Mouse (Mus musculus): ENCODE results near the gene Pacsin1. TPM values are rescaled to one million over a fixed set of nuclear protein-coding genes. Genes with fewer than 3 reads are reported as not detected.
A peak's percentile ranks its signal among the peaks of the same experiment; 100 is the strongest.

The Pacsin1 gene
- total RNA-seq, 2 experiments from 2014 or later, result 0.33 TPM; not detected in 1

GRCm38 (mm10) chr17:27724327-27724726, 69.0 kb downstream of the Pacsin1 start:
- no peak for DNase-seq (ENCODE audit: low spot score)

GRCm38 (mm10) chr17:27725011-27725410, 69.7 kb downstream of the Pacsin1 start:
- DNase-seq (ENCODE audit: low spot score), result no peak

DNA sequence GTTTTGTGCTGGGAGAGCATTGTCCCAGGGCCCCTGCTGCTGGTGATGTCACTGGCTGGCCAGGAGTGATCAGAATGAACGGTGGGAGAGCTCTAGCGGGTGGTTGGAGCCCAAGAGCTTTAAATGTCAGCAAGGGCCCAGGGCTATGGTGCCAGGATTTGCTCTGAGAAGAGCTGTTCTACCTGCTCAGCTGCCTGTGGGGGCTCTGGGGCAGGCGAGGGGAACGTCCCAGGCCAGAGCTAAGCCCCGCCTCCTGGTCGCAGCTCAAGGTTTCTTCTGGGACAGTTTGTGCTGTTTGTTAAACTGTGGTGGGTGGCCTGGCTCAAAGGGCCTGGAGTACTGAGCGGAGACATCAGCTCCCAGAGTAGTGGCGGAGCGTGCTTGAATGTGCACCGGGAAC, 70.1 kb downstream of the Pacsin1 start:
- no peak for DNase-seq (ENCODE audit: low spot score)

DNA sequence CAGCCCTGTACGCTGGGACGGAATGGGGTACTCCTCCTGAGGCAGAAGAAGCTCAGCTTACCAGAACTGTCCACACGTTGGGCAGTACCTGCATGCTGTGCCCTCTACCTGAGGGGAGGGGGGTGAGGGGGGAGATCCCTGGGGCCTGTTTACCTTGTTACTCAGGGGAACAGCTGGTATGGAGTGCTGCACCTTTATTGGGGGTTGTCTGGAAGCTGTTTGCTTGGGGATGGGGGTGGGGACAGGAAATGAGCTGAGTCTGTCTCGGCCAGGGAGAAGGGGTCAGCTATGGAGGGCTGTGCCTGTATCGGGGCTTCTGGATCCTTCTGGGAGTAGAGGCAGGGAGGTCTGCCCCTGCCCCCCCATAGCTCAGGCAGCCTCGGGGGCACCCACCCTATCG, 71.2 kb downstream of the Pacsin1 start:
- DNase-seq (ENCODE audit: low spot score), result no peak

- DNase-seq (ENCODE audit: low spot score), result no peak
These were observed 73.5 kb downstream of the Pacsin1 start, which contains the start of gene Spdef for GRCm38 (mm10) chr17:27728770-27729169. Gene Spdef, minus strand, starts transcription at chr17:27728955.

DNA sequence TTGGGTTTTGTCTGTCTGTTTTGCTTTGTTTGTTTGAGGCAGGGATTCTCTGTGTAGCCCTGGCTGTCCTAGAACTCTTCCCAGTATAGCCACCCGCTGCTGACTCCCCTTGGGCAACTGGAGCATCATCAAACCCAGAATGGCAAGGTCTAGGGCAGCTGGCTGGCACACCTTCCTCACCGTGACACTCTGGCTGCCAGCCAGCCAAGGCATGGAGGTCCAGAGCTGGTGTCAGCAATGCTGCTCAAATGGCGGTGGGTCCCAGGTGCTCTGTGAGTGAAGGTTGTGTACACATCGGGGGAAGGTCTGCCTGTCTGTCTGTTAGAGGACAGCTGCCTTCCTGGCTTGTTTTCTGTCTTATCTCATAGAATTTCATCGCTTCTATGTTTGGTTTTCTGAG, 76.8 kb downstream of the Pacsin1 start:
- no peak for DNase-seq (ENCODE audit: low spot score)

GRCm38 (mm10) chr17:27732694-27733093, 77.4 kb downstream of the Pacsin1 start:
- no peak for DNase-seq (ENCODE audit: low spot score)

GRCm38 (mm10) chr17:27734344-27735073, 79.2 kb downstream of the Pacsin1 start:
- no peak for DNase-seq (ENCODE audit: low spot score)

- peak; percentile 16 for DNase-seq (ENCODE audit: low spot score)
These were observed 85.7 kb downstream of the Pacsin1 start for GRCm38 (mm10) chr17:27740961-27741360.

GRCm38 (mm10) chr17:27746446-27746845, 91.1 kb downstream of the Pacsin1 start:
- DNase-seq (ENCODE audit: low spot score), result no peak

- DNase-seq (ENCODE audit: low spot score), result no peak
These were observed 92.8 kb downstream of the Pacsin1 start for GRCm38 (mm10) chr17:27748123-27748522.

- no peak for DNase-seq (ENCODE audit: low spot score)
These were observed 95.2 kb downstream of the Pacsin1 start for GRCm38 (mm10) chr17:27750451-27750942.

DNA sequence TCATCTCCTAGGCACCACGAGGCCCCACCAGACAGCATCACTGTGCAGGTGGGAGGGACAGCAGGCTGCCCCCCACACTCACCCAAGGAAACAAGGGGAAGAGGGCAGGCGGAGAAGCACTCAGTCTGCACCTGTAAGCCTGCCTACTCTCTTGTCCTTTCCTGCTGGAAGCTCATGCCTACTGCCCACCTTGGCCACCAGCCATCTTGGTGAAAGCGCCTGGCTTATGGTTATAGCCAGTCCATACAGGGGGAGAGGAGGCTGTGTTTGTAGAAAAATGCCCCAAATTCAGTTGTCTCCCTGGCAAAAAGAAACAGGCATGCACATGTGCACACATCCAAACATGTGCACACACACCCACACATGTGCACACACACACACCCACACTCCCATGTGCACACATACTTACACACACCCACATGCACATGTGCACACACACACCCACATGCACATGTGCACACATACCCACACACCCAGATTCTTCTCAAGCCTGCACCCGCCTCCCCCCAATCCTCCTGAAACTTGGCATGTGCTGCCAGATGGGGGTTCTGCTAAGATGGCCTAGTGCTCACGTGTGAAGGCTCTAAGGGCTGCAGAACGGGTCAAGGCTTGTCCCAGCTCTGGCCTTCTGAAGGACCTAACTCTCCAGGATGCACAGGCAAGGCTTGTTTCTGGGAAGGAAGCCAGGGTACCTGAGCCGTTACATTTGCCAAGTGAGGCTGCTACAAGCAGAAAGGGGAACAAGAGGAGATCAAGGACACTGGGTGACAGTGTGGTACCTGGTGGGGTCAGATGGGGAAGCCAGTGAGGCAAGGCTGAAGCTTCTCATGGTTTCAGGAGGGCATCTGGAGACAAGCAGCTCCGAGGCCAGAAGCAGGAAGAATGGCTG, 96.2 kb downstream of the Pacsin1 start:
- DNase-seq (ENCODE audit: low spot score), result no peak

DNA sequence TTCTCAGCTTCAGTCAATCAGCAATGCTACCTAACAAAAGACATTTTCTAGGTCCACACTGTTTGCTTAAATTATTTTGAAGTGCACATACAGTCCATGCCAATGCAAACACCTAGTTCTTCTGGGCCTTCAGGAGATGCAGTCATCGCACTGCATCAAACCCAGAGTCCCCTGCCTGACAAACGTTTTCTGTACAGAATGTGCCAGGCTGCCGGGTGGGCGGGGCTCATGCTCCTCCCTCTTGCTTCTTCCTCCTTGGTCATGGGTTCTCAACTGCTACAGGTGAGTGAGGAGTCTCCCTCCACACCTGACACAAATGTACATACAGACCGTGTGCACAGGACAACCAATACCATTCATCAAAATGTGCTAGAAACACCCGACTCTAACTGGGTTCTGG, 104.9 kb downstream of the Pacsin1 start:
- DNase-seq (ENCODE audit: low spot score), result no peak

Other genes starting within 250 kb of the Pacsin1 start
- under 1 TPM in 1 of 2 experiments, not detected in 1; 0.07 TPM for gene Grm4, start 134.1 kb upstream of the Pacsin1 start, total RNA-seq (2021)
- 10 to 100 TPM; 31.9 to 32.7 TPM for gene Hmga1, start 99.0 kb upstream of the Pacsin1 start, total RNA-seq (2021)
- gene AI413582, start 89.8 kb upstream of the Pacsin1 start, total RNA-seq (2021), result 1 to 10 TPM; 2.8 to 4.0 TPM
- 100 to 1,000 TPM; 249 to 272 TPM for gene Nudt3, start 32.0 kb upstream of the Pacsin1 start, total RNA-seq (2021)
- 1 to 10 TPM in 1 of 2 experiments, not detected in 1; 1.5 TPM for gene RPS10-NUDT3, start 20.3 kb upstream of the Pacsin1 start, total RNA-seq (2021)
- 100 to 1,000 TPM; 400 to 411 TPM for gene Rps10, start 18.8 kb upstream of the Pacsin1 start, total RNA-seq (2021)
- gene Spdef, start 73.4 kb downstream of the Pacsin1 start, total RNA-seq (2021), result not detected
- gene D17Wsu92e, start 165.1 kb downstream of the Pacsin1 start, total RNA-seq (2021), result 100 to 1,000 TPM; 211 to 222 TPM
- gene Snrpc, start 182.6 kb downstream of the Pacsin1 start, total RNA-seq (2021), result 10 to 100 TPM; 66.9 to 69.7 TPM
- gene Uhrf1bp1, start 200.9 kb downstream of the Pacsin1 start, total RNA-seq (2021), result 10 to 100 TPM; 23.7 to 26.1 TPM

All from gastrocnemius, adult 18-20 months (tissue).